Mouse (Mus musculus) ES-E14 (cell line): Measurements from ENCODE around the gene Cxcl3.

Experiments used
- ZC3H11A ChIP-seq: IDR thresholded peaks from 2 replicates; pipeline ENCODE4 v1.6.1; 2012; ENCODE audit warnings: low read depth, mild to moderate bottlenecking, inconsistent platforms, low read length, borderline replicate concordance
- ZNF384 ChIP-seq: IDR thresholded peaks from 2 replicates; pipeline ENCODE4 v1.6.1; 2012; ENCODE audit warnings: low read depth, low read length, inconsistent platforms

DNA sequence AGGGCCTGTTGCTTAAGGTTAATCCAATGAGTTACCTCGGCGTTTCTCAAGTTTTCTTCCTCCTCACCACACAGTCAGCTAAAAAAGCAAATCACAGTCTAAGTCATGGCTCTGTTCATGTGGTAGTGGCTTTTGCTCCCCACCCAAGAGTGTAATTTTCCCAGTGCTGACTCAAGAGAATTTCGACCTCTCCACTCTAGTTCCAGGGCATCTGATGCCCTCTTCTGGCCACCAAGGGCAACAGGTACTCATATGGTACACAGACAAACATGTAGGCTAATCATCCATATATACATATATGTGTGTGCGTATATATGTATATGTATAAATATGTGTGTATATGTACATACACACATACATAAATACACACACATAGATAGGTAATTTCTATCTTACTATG is 2.2 kb downstream of the Cxcl3 start:
- TF ChIP-seq ZC3H11A (no peak), ZNF384 (no peak)
